Comparison of ENCODE assay signal across 8 mouse cellular contexts in genomic region chr2:127335767-127336496, GRCm38 (mm10). TPM values are rescaled to one million over a fixed set of nuclear protein-coding genes. Genes with fewer than 3 reads are reported as not detected.
A peak's percentile ranks its signal among the peaks of the same experiment; 100 is the strongest.
DNase-seq lines count a peak whose midpoint lies in the region; ATAC-seq lines count a peak whose summit lies in the region.

Gene Dusp2 (plus strand): TSS chr2:127336159.

- DNase-seq in adrenal gland, adult 2 months: peak; percentile 89
- peak; percentile 39 for DNase-seq in embryo, embryonic 11.5 days (ENCODE audit: low read depth, low spot score)
- DNase-seq in heart, adult 11 months: peak; percentile 99
- DNase-seq in kidney, adult 11 months: peak; percentile 81
- peak; percentile 70 for DNase-seq in limb, embryonic 11.5 days (ENCODE audit: low spot score)
- peak; percentile 76 for DNase-seq in right cerebral cortex, postnatal 4 days
- peak; percentile 69 to 76 for DNase-seq in urinary bladder, postnatal 4 days (ENCODE audit: low spot score in 2 of 2)

- peaks cover 13% of the 10 kb centered on the region for H3K4me1 ChIP-seq in limb, embryonic 11.5 days (ENCODE audit: control insufficient read depth, insufficient read depth, low read length)
- peaks cover 13% of the 10 kb centered on the region for H3K4me1 ChIP-seq in midbrain, embryonic 12.5 days

- peak within 1 kb of the TSS; percentile 49 for H3K9ac ChIP-seq in limb, embryonic 11.5 days (ENCODE audit: low read length)
- H3K9ac ChIP-seq in midbrain, embryonic 12.5 days (replicated peaks): peak within 1 kb of the TSS; percentile 51

- H3K4me3 ChIP-seq in limb, embryonic 11.5 days (ENCODE audit: low read depth, low read length): peak within 1 kb of the TSS; percentile 47
- H3K4me3 ChIP-seq in midbrain, embryonic 12.5 days: peak within 1 kb of the TSS; percentile 51

- WGBS in limb, embryonic 11.5 days: under 1% methylated on average over 71 of the region's 76 CpGs
- WGBS in midbrain, embryonic 12.5 days: under 1% methylated on average over 76 of the region's 76 CpGs

- no peaks in the 10 kb centered on the region for H3K36me3 ChIP-seq in limb, embryonic 11.5 days (ENCODE audit: control insufficient read depth, insufficient read depth, low read length)
- H3K36me3 ChIP-seq in midbrain, embryonic 12.5 days: no peaks in the 10 kb centered on the region

- no peaks in the 10 kb centered on the region for H3K9me3 ChIP-seq in limb, embryonic 11.5 days (ENCODE audit: control insufficient read depth, low read length)
- no peaks in the 10 kb centered on the region for H3K9me3 ChIP-seq in midbrain, embryonic 12.5 days

- H3K4me2 ChIP-seq in limb, embryonic 11.5 days (ENCODE audit: low read depth, severe bottlenecking): peak within 1 kb of the TSS; percentile 97
- H3K4me2 ChIP-seq in midbrain, embryonic 12.5 days (replicated peaks): peak within 1 kb of the TSS; percentile 86

- peaks cover 16% of the 10 kb centered on the region for H3K27me3 ChIP-seq in limb, embryonic 11.5 days (ENCODE audit: control insufficient read depth, insufficient read depth, low read length)
- peaks cover 51% of the 10 kb centered on the region for H3K27me3 ChIP-seq in midbrain, embryonic 12.5 days

- peak; percentile 45; the same call in 1 of the 2 replicates for ATAC-seq in limb, embryonic 11.5 days (ENCODE audit: insufficient number of reproducible peaks, low FRiP score, low TSS enrichment, low read depth)
- peak; percentile 77 for ATAC-seq in midbrain, embryonic 12.5 days (ENCODE audit: low FRiP score, low read depth)

- H3K27ac ChIP-seq in limb, embryonic 11.5 days (replicated peaks; ENCODE audit: low read depth, low read length): no peak within 1 kb of the TSS
- H3K27ac ChIP-seq in midbrain, embryonic 12.5 days (replicated peaks): no peak within 1 kb of the TSS

RNA-seq across cellular contexts. Expression of gene Dusp2, which starts in this region (rescaled TPM):
- under 1 TPM; 0.17 to 0.76 TPM for total RNA-seq in adrenal gland, adult 2 months (2021)
- 1.3 and 2.2 TPM in 2 replicates for polyA plus RNA-seq in adrenal gland, adult 2 months (2012; rRNA removed)
- 5.8 and 6.5 TPM in 2 replicates for polyA plus RNA-seq in limb, embryonic 11.5 days (2014; fragmentation: Nextera tagmentation; extraction: Ambion mirVana)
- polyA plus RNA-seq in midbrain, embryonic 12.5 days (2016; fragmentation: Nextera tagmentation; extraction: Ambion mirVana): 4.4 and 7.1 TPM in 2 replicates

Comparison
In these comparisons a context has a peak if more than half of its experiments do, and no peak if none do; other contexts are left out.
1. DNase-seq: peak in every context shown above with its lines; median percentile 99 in heart, adult 11 months; 89 in adrenal gland, adult 2 months; 81 in kidney, adult 11 months; 76 in right cerebral cortex, postnatal 4 days; 72 in urinary bladder, postnatal 4 days; 70 in limb, embryonic 11.5 days; 39 in embryo, embryonic 11.5 days.